Mouse (Mus musculus) embryonic stem cell, embryonic (primary cell): ENCODE data around the gene Dppa1.

Experiments used
- CTCF ChIA-PET, 4 experiments: fragments of 300-600 bp in 2 of 4; fragments of 350-600 bp in 2 of 4; sonication (Branson Sonifier 250); formaldehyde crosslinking; loops; one replicate each; lab custom pipeline; 2022; ENCODE audit warnings: inconsistent platforms in 2 of 4; lab: Charles Lee
- POLR2A ChIA-PET, 4 experiments: fragments of 300-600 bp in 2 of 4; fragments of 350-600 bp in 2 of 4; sonication (Branson Sonifier 250); formaldehyde crosslinking; loops; one replicate each; lab custom pipeline; 2022; ENCODE audit warnings: antibody characterized with exemption in 4 of 4, inconsistent platforms in 1 of 4; lab: Charles Lee

The Dppa1 gene

GRCm38 (mm10) chr11:46565967-46566366 lies 63.1 kb downstream of the Dppa1 start:
- ChIA-PET CTCF (no interaction called here), POLR2A (no interaction called here)

- POLR2A ChIA-PET, result interaction anchor here in 2 of 4 experiments (0.7 to 1.1 kb wide), 3 partner anchors 14 to 43 kb away, joined by 3 read pairs; no protein-coding TSS in a partner anchor
- CTCF ChIA-PET, result interaction anchor here in 1 of 4 experiments (0.6 kb wide), 1 partner anchor 377 kb away, joined by 3 read pairs; no protein-coding TSS in a partner anchor
These were observed 64.4 kb downstream of the Dppa1 start for GRCm38 (mm10) chr11:46564671-46565070.

- ChIA-PET CTCF (no interaction called here), POLR2A (interaction anchor here in 2 of 4 experiments (0.9 kb wide), 2 partner anchors 37 to 40 kb away, joined by 3 read pairs; no protein-coding TSS in a partner anchor)
These were observed 68.0 kb downstream of the Dppa1 start for GRCm38 (mm10) chr11:46561096-46561495.
